Mouse (Mus musculus) natural killer cell, adult 2 months (primary cell): ENCODE data around the gene Card9.
"Not testable (repeated sequence)": the region's sequence is repeated elsewhere in the genome, so short reads cannot be mapped to it uniquely, and the experiment has no call there.

ENCODE experiments used
- DNase-seq, 2 experiments: peaks; one replicate each; pipeline ENCODE4 v3.0.0; 2022; ENCODE audit warnings: low spot score in 2 of 2

Card9 gene

DNA sequence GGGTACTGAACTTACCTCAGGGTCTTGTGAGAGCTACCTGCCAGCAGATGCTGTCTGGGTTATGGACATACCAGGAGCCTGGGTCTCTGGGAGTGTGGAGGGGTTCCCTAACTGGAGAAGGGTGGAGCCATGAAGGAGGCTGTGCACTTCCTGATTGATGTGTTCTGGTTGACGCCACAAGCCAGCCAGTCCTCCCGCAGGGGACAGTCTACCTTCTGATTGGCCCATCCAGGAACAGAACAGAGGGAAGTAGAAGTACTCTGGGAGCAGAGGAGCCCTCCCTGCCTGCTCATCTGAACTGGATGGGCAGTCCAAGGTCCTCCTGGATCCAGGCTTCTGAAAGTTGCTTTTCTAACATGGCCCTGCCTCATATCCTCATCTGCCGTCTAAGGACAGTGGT is at the start of gene Card9:
TSS of gene Card9 (minus strand) at position 147 of the 400 bp plus-strand sequence.
- DNase-seq = no peak

- DNase-seq = no peak
Observed at GRCm38 (mm10) chr2:26410091-26410490, 49.4 kb upstream of the Card9 start.

- DNase-seq = no peak
Observed at GRCm38 (mm10) chr2:26409362-26409761, 48.6 kb upstream of the Card9 start.

- DNase-seq = peak; percentile 95
Observed at GRCm38 (mm10) chr2:26408515-26409356, 48.0 kb upstream of the Card9 start, which contains the start of gene Inpp5e. Inpp5e (minus strand) TSS chr2:26409203.

DNA sequence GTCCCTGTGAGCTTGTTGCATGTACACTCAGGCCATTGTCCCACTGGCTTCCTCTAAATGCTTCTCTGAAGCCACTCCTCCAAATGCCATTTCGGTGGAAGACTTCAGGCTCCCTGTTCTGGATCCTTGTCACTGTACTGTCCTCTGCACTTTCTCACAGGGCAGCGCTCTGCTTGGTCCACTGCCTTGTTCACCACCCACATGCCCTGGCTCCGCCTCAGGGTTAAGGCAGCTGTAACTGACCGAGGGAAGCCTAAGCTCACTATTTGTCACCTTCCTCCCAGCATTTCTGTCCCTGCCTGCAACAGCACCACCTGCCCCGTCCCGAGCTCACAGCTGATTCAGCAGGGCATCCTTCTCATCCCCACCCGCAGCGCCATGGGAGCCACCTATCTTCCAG is 42.6 kb upstream of the Card9 start:
- no peak for DNase-seq

- DNase-seq = no peak
Observed at GRCm38 (mm10) chr2:26402265-26402664, 41.5 kb upstream of the Card9 start.

DNA sequence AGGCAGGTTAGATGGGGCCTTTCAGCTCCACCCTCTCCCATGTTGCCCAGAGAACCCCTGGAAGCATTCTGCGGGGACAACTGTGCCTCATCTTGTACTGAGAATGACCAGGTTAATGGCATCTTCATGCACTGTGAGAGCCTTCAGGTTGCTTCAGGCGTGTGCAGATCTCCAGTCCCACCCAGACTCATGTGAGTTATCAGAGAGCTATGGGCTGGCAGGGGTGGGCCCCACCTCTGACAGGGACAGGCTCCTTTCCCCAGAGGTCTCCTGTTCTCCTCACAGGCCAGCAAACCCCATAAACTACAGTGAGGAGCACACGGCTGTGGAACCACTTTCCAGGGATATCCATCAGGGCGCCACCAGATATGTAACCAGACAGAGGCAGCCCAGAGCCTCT is 40.3 kb upstream of the Card9 start:
- DNase-seq = no peak

GRCm38 (mm10) chr2:26400296-26400695 is 39.6 kb upstream of the Card9 start:
- DNase-seq = no peak

GRCm38 (mm10) chr2:26399647-26400046 is 38.9 kb upstream of the Card9 start:
- no peak for DNase-seq

DNA sequence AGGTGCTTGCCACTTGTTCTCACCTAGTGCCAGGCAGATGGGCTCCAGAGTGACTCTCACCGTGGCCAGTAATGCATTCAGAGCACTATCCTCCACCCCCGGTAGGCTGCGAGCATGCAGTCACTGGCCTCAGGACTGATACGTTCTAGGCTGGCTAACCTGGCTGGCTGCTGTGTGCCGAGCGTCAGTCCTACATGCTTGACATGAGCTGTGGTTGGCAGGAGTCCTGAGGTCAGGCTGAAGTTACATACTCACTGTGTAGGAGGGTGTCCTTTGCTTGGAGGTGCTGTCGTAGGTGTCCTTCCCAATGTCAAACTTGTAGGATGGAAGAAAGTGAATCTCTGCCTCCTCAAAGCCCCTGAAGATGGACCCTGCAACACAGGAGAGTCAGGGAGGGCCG is 38.3 kb upstream of the Card9 start:
- DNase-seq = no peak

DNA sequence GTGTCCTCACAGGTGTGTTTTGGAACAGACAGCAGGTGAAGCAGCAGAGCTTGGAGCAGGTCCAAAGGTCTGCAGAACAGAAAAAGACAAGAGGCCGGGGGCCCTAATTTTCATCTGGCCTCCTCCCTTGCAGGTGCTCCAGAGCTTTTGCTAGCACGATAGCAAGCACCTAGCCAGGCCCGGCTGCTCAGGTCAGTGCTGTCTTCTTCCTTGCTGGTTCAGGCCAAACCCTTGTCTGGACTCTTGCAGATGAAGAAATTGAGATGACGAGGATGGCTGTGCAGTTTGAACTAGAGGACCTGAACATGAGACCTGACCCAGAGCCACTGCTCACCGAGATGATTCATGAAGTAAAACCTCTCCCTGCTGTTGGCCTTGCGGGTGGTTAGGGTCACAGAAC is 30.9 kb upstream of the Card9 start:
- no peak for DNase-seq

GRCm38 (mm10) chr2:26390954-26391353 is 30.2 kb upstream of the Card9 start:
- no peak for DNase-seq

DNA sequence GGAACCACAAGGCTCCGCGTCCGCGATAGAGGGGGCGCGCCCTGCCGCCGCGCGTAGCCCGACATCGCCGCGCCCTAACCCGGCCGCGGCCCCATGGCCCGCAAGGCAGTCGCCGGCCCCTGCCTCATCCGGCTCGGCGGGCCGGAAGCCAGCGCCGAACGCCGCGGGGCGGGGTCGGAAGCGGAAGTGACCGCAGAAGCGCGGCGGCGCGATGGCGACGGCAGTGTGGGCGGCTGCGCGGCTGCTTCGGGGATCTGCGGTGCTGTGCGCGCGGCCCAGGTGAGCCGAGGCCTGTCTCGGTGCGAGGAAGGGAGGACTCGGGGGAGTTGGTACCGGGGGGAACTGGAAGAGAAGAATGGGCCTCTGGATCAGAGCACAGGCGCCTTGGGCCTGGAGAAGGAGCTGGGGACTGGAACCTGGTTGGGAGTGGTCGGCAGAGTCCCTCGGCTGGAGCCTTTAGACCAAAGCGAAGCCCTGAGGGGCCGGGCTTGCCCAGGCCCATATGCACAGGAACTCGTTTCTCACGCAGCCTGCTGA is 28.5 kb upstream of the Card9 start, which contains the start of the genes Entr1 and Pmpca:
TSS of gene Entr1 (minus strand) at position 163 of the 537 bp plus-strand sequence.
TSS of gene Pmpca (plus strand) at position 186 of the 537 bp plus-strand sequence.
- DNase-seq = peak; percentile 74 to 80

GRCm38 (mm10) chr2:26388682-26389153 is 28.0 kb upstream of the Card9 start:
- DNase-seq = no peak

DNA sequence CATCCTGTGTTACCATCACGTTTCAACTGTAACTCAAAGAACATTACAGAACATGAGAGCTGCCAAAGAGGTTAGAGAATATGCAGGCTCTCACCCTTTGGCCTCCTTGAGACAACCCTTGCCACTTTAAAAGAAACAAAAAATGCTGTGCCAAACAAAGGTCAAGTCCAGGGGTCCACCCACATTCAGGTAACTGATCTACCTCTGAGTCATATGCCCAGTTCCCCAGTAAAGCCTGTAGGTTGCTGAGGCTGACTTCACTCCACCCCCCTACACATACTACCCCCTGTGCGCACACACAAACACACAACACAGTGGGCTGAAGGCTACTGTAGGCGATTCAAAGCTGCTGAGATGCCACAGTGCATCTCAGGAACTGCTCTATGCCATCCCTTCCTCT is 27.0 kb upstream of the Card9 start:
- DNase-seq = peak in 1 of 2 experiments; percentile 23

DNA sequence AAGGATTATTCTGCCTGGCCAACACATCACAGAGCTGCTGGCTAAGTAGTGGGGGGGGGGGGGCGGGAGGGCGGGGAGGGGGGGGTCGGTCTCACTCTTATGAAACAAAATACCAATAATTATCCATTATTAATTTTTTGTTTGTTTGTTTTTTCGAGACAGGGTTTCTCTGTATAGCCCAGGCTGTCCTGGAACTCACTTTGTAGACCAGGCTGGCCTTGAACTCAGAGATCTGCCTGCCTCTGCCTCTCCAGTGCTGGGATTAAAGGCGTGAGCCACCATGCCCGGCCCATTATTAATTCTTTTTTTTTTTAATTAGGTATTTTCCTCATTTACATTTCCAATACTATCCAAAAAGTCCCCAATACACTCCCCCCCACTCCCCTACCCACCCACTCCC is 20.2 kb upstream of the Card9 start:
- not testable (repeated sequence) for DNase-seq

- DNase-seq = peak; percentile 75 to 80
Observed at GRCm38 (mm10) chr2:26380131-26380771, 19.5 kb upstream of the Card9 start, which contains the start of gene Snapc4. Snapc4 (minus strand) TSS chr2:26380653.

- DNase-seq = no peak
Observed at GRCm38 (mm10) chr2:26372396-26372795, 11.7 kb upstream of the Card9 start.

GRCm38 (mm10) chr2:26368572-26368971 is 7.9 kb upstream of the Card9 start:
- DNase-seq = no peak

- no peak for DNase-seq
Observed at GRCm38 (mm10) chr2:26367911-26368310, 7.2 kb upstream of the Card9 start.

- no peak for DNase-seq
Observed at GRCm38 (mm10) chr2:26364738-26365465, 4.2 kb upstream of the Card9 start.

- no peak for DNase-seq
Observed at GRCm38 (mm10) chr2:26363481-26363880, 2.8 kb upstream of the Card9 start.
